Mouse (Mus musculus): Measurements from ENCODE around the gene Npc1l1.

The Npc1l1 gene

GRCm38 (mm10) chr11:6183246-6183645 is 46.7 kb downstream of the Npc1l1 start:
- CTCF ChIA-PET = no interaction called here
- POLR2A ChIA-PET = interaction anchor here in 3 of 4 experiments (0.7 to 2.4 kb wide), 8 partner anchors 14 to 410 kb away, joined by 3 to 6 read pairs (median 4); no protein-coding TSS in a partner anchor

DNA sequence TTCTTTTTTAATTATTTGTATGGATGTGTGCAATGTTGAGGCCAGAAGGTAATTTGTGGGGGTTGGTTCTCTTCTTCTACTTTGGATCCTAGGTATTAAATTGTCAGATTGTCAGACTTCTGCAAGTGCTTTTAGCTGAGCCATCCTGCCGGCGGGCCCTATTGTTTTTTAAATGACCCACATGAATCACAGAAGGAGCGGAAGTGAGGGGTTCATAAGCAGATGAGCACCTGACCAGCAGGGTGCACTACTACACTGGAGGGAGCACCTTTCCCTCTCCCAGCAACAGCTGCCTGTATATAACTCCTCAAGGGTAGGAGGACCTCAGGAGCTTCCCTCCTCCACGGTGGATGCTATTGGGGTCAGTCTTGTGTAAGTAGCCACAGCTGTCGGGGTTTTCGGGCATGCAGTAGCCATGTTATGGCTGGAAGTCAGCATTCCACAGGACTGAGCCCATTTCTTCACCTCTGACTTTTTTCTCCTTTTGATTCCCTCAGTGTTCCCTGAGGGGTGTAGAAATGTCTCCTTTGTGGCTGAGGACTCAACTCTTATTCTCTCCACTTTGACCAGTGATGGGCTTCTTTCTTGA is 49.0 kb downstream of the Npc1l1 start:
- ChIA-PET POLR2A (interaction anchor here (0.6 to 7.1 kb wide), 30 partner anchors 7 to 1022 kb away, joined by 3 to 58 read pairs (median 4); partner anchors contain the start of genes A730071L15Rik (in 2 of the 4), Ddx56 (in 2 of the 4), Nudcd3 (in 2 of the 4) and Camk2b (in 1 of the 4)), CTCF (interaction anchor here in 3 of 4 experiments (0.7 to 1.8 kb wide), 10 partner anchors 15 to 295 kb away, joined by 3 to 7 read pairs (median 3); partner anchors contain the start of genes Tmed4 (in 1 of the 3) and Ykt6 (in 1 of the 3))

DNA sequence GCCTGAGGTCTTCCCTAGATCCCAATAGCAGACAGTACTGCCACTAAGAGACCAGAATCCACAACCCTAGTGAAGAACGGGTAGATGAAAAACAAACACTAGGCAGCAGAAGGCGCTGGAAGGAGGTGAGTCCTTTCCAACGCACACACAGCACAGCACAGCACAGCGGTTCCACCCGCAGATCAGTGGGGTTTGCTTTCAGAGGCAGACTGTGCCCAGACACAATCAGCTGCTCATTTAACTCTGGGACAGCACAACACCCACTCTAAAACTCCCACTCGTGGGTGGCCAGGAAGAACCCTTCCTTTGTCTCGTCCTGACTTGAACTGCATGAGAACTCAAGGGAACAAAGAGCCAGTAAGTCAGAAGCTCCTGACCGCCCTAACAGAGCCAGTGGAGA is 50.7 kb downstream of the Npc1l1 start:
- ChIA-PET CTCF (interaction anchor here (0.6 to 2.4 kb wide), 10 partner anchors 8 to 292 kb away, joined by 3 to 22 read pairs (median 4); no protein-coding TSS in a partner anchor), POLR2A (interaction anchor here in 3 of 4 experiments (0.5 to 7.1 kb wide), 26 partner anchors 9 to 230 kb away, joined by 3 to 58 read pairs (median 5); partner anchors contain the start of genes A730071L15Rik (in 2 of the 3), Nudcd3 (in 2 of the 3), Camk2b (in 1 of the 3) and Ddx56 (in 1 of the 3))

DNA sequence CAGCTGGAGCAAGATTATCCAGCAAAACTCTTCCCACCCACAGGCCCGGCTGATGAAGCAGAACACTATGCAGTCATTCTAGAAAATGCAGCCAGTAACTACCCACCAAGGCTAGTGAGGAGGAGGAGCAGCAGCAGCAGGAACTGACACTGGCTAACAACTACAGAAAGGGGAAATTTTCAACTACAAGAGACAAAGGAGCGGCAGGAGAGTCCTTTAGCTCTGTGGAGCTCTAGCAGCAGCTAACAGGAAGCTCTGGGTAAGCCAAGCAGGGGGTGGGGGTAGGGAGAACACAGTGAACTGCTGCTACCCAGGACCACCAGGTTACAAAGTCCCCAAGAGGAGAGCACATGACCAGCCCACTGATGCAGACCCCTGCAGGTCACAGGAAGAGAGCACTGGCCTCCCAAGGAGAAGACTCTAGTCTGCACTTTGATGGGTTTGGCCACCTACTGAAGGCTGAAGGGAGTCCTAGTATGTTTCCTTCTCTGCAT is 51.2 kb downstream of the Npc1l1 start:
- ChIA-PET CTCF (interaction anchor here (0.6 to 2.4 kb wide), 7 partner anchors 9 to 226 kb away, joined by 3 to 22 read pairs (median 4); no protein-coding TSS in a partner anchor), POLR2A (interaction anchor here in 3 of 4 experiments (0.5 to 7.1 kb wide), 20 partner anchors 10 to 188 kb away, joined by 3 to 58 read pairs (median 6); partner anchors contain the start of genes A730071L15Rik (in 2 of the 3), Nudcd3 (in 2 of the 3), Camk2b (in 1 of the 3) and Ddx56 (in 1 of the 3))

DNA sequence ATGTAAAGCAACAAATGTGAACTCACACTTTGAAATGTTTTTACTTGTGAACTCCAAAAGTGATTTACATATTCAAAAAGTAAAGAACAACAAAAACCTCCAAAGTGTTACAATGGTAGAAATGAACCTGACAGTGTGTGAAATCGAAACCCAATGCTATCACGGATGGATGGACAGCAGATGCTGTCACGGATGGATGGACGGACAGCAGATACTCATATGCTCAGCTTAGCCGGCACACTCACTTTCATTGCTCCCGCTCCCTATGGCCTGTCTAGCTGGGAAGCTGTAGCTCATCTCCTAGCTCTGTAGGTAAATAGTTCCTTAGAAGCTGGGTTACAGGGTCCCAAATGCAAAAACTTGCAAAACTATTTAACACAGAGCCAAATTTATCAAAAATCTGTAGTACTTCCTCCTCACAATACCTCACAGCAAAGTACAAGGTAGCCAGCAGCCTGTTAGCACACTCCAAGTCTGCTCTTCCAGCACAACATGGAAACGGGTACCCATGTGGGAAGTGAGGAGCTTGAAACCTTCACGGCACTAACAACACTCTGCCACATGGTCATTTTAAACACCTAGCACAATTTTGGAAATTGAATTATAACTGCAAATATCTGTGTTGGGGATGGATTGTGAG is 52.0 kb downstream of the Npc1l1 start:
- CTCF ChIA-PET = interaction anchor here in 3 of 4 experiments (0.6 to 2.4 kb wide), 6 partner anchors 10 to 234 kb away, joined by 3 to 22 read pairs (median 4); no protein-coding TSS in a partner anchor
- POLR2A ChIA-PET = interaction anchor here in 2 of 4 experiments (0.7 to 7.1 kb wide), 10 partner anchors 9 to 111 kb away, joined by 3 to 58 read pairs (median 19); no protein-coding TSS in a partner anchor

DNA sequence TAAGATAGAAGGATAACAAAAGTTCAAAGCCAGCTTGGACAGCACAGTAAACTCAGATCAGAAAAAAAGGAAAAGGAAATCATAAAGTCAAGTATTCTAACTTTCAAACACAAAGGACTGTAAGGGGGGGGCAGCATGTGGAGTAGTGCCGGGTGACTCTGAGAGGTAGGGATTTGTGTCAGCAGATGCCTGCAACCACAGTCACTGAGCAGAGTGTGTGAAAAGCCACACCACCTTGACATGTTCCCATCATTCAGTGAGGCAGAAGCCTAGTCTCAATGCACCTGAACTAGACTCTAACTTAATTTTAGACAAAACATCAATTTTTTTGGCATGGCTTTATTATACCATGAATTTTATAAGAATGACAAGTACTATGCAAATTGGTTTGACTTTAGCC is 54.4 kb downstream of the Npc1l1 start:
- ChIA-PET CTCF (interaction anchor here in 1 of 4 experiments (0.6 kb wide), 1 partner anchor 9 kb away, joined by 4 read pairs; no protein-coding TSS in a partner anchor), POLR2A (interaction anchor here in 1 of 4 experiments (2.0 kb wide), 1 partner anchor 21 kb away, joined by 6 read pairs; no protein-coding TSS in a partner anchor)

DNA sequence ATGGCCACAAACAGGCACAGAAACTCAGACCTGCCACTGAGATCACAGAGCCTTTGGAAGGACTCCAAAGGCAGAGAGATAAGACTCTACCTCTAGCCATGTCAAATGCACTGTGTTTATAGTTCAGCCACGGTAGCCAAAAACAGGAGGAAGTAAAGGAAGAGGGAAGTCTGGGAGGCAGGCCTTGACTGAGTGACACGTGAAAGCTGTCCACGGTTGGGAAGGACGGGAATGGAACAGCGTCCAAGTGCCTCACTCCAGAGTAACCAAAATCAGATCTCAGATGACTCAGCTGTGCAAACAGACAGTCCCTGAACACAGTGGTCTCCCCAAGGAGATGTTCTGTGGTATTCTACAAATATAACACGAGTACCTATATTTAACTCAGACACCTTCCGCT is 55.2 kb downstream of the Npc1l1 start:
- ChIA-PET POLR2A (interaction anchor here in 3 of 4 experiments (0.6 to 2.0 kb wide), 6 partner anchors 11 to 88 kb away, joined by 3 to 6 read pairs (median 3); no protein-coding TSS in a partner anchor), CTCF (interaction anchor here in 1 of 4 experiments (0.8 to 0.9 kb wide), 2 partner anchors 42 to 84 kb away, joined by 3 read pairs; no protein-coding TSS in a partner anchor)

GRCm38 (mm10) chr11:6169041-6169663 is 60.8 kb downstream of the Npc1l1 start:
- ChIA-PET POLR2A (interaction anchor here in 2 of 4 experiments (0.8 to 7.4 kb wide), 5 partner anchors 9 to 15 kb away, joined by 3 to 58 read pairs (median 5); no protein-coding TSS in a partner anchor), CTCF (no interaction called here)

- POLR2A ChIA-PET = interaction anchor here (0.6 to 7.4 kb wide), 17 partner anchors 11 to 1696 kb away, joined by 3 to 58 read pairs (median 4); partner anchors contain the start of genes A730071L15Rik (in 1 of the 4) and Nudcd3 (in 1 of the 4)
- CTCF ChIA-PET = interaction anchor here (0.6 to 1.2 kb wide), 7 partner anchors 9 to 161 kb away, joined by 3 to 5 read pairs (median 3); no protein-coding TSS in a partner anchor
Measured at GRCm38 (mm10) chr11:6166351-6166750, 63.6 kb downstream of the Npc1l1 start.

- CTCF ChIA-PET = interaction anchor here in 3 of 4 experiments (0.6 to 1.2 kb wide), 8 partner anchors 10 to 246 kb away, joined by 3 to 5 read pairs (median 3); no protein-coding TSS in a partner anchor
- POLR2A ChIA-PET = interaction anchor here in 3 of 4 experiments (0.6 to 7.4 kb wide), 15 partner anchors 9 to 1694 kb away, joined by 3 to 58 read pairs (median 4); partner anchors contain the start of genes A730071L15Rik (in 1 of the 3) and Nudcd3 (in 1 of the 3)
Measured at GRCm38 (mm10) chr11:6165391-6166081, 64.4 kb downstream of the Npc1l1 start.

- CTCF ChIA-PET = interaction anchor here in 1 of 4 experiments (1.3 kb wide), 1 partner anchor 174 kb away, joined by 3 read pairs; no protein-coding TSS in a partner anchor
- POLR2A ChIA-PET = interaction anchor here in 3 of 4 experiments (1.5 to 7.4 kb wide), 7 partner anchors 10 to 126 kb away, joined by 4 to 58 read pairs (median 11); no protein-coding TSS in a partner anchor
Measured at GRCm38 (mm10) chr11:6164781-6165180, 65.2 kb downstream of the Npc1l1 start.

DNA sequence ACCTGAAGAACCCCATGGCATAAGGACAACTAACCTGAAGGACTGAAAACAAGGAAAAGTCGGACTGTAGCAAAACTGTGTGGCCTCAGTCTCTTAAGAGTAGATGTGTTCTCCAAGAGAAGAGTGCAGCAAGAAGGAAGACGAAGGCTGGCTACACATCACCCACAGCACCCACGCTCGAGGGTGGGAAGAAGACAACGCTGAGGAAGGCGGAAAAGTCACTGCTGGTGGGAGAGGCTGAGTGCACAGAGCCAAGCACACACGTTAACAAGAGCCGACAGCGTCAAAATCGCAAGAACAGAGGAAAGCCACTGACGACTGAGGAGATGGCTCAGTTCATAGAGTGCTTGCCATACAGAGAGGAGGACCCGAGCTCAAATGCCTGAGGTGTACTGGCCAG is 66.2 kb downstream of the Npc1l1 start:
- POLR2A ChIA-PET = interaction anchor here in 3 of 4 experiments (0.7 to 7.4 kb wide), 6 partner anchors 9 to 35 kb away, joined by 3 to 58 read pairs (median 7); no protein-coding TSS in a partner anchor
- CTCF ChIA-PET = interaction anchor here in 2 of 4 experiments (0.6 to 1.3 kb wide), 3 partner anchors 10 to 302 kb away, joined by 3 to 10 read pairs (median 3); no protein-coding TSS in a partner anchor

DNA sequence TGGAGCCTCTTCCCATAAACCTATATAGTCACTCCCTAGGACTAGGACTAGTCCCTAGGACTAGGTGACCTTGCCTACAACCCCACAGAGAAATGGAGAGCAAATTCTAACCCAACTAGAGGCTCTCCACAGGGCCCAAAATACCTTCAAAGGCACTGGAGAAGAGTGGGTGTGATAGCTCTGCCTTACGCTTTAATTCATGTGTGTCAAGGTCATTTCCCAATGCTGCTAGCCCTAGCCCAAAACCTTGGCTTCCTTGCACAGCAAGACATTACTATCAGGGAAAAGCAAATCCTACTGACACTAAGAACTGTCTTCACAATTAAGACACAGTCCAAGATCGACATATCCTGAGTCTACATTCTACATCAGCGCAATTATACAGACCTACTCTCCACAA is 66.9 kb downstream of the Npc1l1 start:
- CTCF ChIA-PET = interaction anchor here in 1 of 4 experiments (0.6 kb wide), 1 partner anchor 302 kb away, joined by 3 read pairs; no protein-coding TSS in a partner anchor

GRCm38 (mm10) chr11:6161549-6161948 is 68.4 kb downstream of the Npc1l1 start:
- ChIA-PET POLR2A (interaction anchor here in 1 of 4 experiments (1.3 kb wide), 1 partner anchor 24 kb away, joined by 3 read pairs; no protein-coding TSS in a partner anchor), CTCF (no interaction called here)

More for the DNA sequence above, 66.9 kb downstream of the Npc1l1 start:
- POLR2A ChIA-PET = interaction anchor here in 3 of 4 experiments (0.9 to 7.4 kb wide), 6 partner anchors 9 to 24 kb away, joined by 3 to 58 read pairs (median 6); no protein-coding TSS in a partner anchor
